Mouse (Mus musculus) cortical plate, adult 2 months (tissue): Measurements from ENCODE around the gene Nos1.
A peak's percentile ranks its signal among the peaks of the same experiment; 100 is the strongest.

ENCODE experiments used
- CTCF ChIP-seq: fragments of 200-500 bp; IDR thresholded peaks from 2 replicates; pipeline ENCODE4 v1.5.1; 2011; ENCODE audit warnings: mild to moderate bottlenecking, control low read depth, low read length; ENCODE audit not compliant: insufficient read depth; ENCODE audit errors: extremely low read depth
- POLR2A ChIP-seq: fragments of 200-500 bp; IDR thresholded peaks from 2 replicates; pipeline ENCODE4 v1.6.1; 2011; ENCODE audit warnings: mild to moderate bottlenecking, low read length, control low read depth; ENCODE audit not compliant: insufficient read depth; ENCODE audit errors: extremely low read depth

GRCm38 (mm10) chr5:117977501-117978158, 196.8 kb downstream of the Nos1 start:
- 0 out of 2 replicates have a peak, but pooled peaks have one; percentile 40 for TF ChIP-seq POLR2A
- TF ChIP-seq CTCF = no peak
